Mouse (Mus musculus): ENCODE measurements around the gene Tbc1d9b.
"Not testable (repeated sequence)": the region's sequence is repeated elsewhere in the genome, so short reads cannot be mapped to it uniquely, and the experiment has no call there.

Tbc1d9b gene

DNA sequence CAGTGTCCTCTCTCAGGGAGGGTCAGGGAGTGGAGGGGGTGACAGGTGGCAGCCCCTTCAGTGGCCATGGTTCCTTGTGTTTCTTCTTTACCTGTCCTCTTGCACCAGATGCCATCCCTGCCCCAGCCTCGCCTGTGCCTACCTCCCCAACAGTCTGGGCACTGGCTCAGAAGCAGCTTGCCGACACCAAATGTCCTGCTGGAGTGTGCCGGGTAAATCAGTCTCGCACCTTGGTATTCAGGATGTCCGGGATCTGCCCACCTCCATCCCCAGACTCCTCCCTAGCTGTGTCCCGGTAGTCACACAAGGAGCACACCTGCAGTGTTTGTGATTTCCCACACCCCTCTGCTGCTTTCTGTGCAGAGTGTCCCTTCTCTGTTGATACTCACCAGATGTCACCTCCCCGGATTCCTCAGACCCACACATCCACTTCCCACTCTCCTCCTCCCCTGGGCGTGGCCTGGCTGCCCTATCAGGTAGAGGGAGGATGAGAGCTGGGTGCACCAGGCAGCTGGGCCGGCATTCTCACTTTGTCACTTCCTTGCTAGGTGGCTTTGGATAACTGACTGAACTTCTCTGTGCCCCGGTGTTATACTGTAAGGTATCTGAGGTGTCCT, 7.1 kb downstream of the Tbc1d9b start:
- DNase-seq (ENCODE audit: low read depth, low spot score), result no peak

DNA sequence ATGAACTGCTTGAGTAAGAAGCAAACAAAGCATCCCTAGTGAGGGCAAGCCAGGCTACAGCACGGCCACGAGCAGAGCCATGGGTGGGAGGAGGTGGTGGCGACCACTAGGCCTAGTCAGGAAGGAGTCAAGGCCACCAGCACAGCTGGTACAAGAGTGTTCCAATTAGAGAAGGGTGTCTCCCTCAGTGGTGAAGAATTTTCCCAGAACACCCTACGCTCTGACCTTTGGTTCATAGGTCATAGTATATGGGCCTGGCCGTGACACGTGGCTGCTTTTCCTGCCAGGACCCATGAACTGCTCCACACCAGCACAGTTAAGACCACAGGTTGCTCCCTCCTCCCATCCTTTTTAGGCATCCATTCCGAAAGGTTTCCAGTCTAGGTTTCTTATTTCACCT, 8.4 kb downstream of the Tbc1d9b start:
- no peak for DNase-seq (ENCODE audit: low read depth, low spot score)

DNA sequence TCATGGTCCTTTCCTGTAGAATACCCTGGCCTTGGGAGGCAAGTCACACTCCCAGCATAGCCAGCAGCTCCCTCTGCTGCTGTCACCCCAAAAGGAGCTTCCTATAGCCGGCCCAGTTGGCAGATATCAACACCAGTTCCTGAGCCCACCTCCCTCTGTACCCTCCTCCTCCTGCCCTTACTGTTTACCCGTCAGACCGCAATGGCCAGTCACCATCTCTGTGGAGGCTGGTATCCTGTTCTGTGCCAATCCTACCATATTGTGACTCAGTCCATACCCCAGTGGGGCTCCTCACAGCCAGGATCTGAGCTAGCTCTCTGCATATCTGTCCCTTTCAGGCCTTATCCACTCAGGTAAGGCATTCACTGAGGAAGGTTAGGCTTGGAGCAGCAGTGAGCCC, 14.3 kb downstream of the Tbc1d9b start:
- DNase-seq (ENCODE audit: low read depth, low spot score), result no peak

DNA sequence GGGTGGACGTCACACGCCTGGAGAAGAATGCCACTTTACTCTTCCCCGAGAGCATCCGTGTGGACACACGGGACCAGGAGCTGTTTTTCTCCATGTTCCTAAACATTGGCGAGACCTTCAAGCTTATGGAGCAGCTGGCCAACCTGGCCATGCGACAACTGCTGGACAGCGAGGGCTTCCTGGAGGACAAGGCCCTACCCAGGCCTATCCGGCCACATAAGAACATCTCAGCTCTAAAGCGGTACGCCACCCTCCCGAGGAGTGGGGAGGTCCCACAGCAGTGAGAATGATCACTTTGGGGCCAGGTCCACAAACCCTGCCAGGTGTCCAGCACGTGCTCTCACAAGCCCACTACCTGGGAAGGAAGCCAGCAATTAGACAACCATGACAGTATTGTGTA, 14.9 kb downstream of the Tbc1d9b start:
- no peak for DNase-seq (ENCODE audit: low read depth, low spot score)

DNA sequence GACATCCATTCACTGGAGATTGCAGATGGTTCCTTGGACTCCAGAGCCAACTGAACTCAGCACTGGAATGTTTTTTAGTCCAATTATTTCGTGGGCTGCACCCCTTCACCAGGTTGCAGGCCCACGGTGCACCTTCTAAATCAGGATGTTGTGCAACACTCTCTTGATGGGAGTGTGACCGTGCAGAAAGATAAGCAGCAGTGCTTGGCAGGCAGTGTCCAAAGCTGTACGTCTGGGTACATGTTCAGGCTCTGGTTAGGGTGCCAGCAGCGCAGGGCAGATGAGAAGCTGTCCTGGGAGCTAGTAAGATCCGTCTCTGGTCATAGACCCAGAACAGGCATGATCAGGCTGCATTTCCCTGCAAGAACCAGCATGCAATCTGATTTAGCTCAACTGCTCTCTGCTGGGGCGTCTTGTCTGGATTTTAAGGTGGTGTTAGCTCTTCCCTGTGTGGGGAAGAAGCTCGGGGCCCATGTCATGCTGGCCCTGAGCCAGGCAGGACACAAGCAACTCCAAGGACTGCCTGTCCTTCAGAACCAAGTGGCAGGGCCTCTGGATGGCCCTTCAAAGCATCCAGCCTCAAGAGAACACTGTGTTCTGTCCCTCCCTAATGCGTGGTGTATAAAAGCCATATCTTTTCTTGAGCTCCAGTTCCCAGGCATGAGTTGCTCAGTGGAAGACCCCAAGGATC, 16.2 kb downstream of the Tbc1d9b start:
- DNase-seq (ENCODE audit: low read depth, low spot score), result no peak

DNA sequence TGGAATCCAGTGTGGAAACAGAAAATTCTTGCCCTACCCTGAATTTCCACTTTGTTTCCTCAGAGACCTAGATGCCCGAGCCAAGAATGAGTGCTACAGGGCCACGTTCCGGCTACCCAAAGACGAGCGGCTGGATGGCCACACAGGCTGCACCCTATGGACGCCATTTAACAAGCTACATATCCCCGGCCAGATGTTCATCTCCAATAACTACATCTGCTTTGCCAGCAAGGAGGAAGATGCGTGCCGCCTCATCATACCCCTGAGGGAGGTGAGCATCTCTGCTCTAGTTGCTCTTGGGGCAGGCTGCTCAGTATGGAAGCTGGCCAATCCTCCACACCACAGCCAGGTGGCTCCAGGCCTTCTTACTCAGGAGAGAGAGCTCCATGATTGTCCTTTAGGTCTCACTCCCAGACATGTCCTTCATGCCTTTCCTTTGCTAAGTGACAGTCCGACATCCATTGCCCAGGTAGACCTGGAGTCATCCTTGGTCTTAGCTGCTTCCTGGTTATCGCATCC, 16.8 kb downstream of the Tbc1d9b start:
- DNase-seq (ENCODE audit: low read depth, low spot score), result no peak

DNA sequence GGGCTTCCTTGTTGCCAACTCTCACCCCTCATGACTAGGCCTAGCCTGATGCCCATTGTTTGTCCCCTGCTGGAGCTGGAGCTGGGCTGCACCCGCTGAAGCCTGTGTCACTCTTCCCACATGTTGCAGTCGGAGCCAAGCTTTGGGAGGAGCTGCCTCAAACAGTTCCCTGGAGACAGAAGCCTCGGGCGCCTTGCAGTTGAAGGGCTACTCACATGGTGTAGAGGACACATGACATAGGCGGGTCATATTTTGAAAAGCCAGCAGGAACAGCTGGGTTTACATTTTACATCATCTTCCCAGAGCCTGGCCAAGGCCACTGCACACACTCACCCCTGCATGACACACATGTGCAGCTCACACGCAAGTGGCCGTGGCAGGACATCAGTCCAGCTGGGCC, 18.0 kb downstream of the Tbc1d9b start:
- DNase-seq (ENCODE audit: low read depth, low spot score), result no peak

DNA sequence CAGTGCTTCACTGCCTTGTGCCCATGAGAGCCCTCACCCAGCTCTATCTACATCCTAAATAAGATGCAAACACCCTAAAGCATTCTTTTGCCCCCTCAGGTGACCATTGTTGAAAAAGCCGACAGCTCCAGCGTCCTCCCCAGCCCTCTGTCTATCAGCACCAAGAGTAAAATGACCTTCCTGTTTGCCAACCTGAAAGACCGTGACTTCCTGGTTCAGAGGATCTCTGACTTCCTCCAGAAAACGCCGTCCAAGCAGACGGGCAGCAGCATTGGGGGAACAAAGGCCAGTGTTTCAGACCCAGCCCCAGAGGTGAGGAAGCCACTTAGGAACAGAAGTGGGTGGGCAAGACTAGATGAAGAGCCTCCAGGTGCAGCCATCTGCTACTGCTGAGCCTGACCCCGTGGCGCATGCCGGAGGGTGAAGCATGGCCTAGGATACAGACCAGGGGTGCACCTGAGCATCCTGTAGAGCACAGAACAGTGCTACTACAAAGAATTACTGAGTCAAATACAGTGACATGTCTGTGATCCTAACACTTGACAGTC, 18.5 kb downstream of the Tbc1d9b start:
- no peak for DNase-seq (ENCODE audit: low read depth, low spot score)

DNA sequence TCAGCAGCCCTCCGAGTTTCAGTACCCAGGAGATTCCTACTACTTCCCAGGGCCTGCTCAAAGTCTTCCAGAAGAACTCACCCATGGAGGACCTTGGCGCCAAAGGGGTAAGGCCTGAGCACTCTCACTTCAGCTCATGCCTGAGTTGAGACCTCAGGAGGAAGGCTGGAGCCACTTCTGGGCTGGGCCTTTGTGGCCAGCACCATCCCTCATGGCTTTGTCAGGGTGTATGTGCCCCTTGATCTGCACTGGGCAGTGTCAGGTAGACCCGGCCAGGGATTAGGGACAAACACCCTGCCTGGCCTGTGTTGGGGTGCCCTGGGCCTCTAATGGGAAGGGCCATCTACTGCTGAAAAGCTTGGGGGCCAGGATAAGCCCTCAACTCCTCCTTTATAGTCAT, 20.2 kb downstream of the Tbc1d9b start:
- no peak for DNase-seq (ENCODE audit: low read depth, low spot score)

DNA sequence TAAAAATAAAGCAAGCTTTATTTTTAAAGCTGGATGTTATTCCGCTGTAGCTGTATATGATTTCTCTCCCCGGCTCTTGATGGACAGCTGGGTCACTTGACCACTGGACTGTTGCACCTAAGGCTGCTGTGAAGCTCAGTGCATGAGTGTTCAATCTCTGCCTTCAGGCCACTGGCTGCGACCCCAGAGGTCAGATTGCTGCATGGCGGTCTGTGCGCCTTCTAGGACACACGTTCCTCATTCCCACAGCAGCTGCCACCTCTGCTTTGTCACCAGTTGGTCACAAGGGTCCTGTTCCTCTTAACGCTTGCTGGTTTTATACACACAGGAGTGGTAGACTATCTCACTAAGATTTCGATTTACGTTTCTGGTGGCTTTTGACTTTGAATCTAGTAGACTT, 23.0 kb downstream of the Tbc1d9b start:
- DNase-seq (ENCODE audit: low read depth, low spot score), result peak; percentile 35

DNA sequence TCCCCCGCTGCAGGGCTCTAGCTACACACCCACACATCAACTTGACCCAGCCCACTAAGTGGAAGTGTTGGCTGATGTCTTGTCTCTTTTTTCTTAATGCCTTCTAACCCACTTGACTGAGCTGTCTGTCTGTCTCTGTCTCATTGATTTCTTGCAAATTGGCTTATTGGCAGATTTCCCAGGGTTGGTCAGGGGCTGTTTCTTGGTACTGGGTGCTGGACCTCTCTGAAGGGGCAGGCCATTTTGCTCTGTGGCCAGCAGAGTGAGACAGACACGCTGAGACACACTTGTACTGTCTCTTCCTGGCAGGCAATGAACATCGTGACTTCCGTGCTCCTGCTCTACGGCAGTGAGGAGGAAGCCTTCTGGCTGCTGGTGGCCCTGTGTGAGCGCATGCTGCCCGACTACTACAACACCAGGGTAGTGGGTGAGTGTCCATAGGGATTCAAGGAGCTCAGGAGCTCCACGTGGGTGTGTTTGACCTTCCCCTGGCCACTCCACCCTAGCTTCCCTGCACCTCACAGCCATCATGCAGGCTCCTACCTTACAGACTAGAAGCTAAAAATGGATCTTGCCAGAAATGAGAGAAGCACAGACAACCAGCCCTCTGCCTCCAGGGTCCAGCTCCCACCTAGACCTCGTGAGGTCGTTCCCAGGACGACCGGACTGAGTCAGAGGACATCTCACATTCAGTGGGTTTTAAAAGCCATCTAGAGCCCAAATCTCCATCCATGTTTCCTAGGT, 23.8 kb downstream of the Tbc1d9b start:
- no peak for DNase-seq (ENCODE audit: low read depth, low spot score)

DNA sequence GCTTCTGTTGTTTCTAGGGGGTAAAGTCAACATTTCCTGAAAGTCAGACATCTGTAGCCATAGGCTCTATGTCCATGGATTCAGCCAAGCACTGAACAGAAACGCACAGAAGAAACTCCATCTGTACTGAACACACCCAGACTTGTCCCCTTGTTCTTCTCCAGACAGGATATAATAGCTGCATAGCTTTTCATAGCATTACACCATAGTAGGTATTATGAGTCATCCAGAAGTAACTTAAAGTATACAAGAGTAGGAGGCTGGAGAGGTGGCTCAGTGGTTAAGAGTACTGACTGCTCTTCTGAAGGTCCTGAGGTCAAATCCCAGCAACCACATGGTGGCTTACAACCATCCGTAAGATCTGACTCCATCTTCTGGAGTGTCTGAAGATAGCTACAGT, 24.6 kb downstream of the Tbc1d9b start:
- no peak for DNase-seq (ENCODE audit: low read depth, low spot score)

DNA sequence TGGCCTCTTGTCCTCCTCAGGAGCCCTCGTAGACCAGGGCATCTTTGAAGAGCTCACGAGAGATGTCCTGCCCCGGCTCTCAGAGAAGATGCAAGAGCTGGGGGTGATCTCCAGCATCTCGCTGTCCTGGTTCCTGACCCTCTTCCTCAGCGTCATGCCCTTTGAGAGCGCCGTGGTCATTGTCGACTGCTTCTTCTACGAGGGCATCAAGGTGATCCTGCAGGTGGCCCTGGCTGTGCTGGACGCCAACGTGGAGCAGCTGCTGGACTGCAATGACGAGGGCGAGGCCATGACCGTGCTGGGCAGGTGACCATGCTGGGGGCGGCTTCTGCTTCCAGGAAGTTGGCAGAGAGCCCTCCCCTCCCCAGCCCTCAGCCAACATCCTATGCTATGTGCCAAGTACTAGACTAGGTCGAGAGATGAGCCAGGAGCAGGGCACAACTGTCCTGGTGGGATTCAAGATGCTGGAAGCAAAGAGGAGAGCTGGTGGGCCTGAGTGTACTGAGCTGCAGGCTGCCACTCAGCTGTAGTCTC, 25.6 kb downstream of the Tbc1d9b start:
- no peak for DNase-seq (ENCODE audit: low read depth, low spot score)

DNA sequence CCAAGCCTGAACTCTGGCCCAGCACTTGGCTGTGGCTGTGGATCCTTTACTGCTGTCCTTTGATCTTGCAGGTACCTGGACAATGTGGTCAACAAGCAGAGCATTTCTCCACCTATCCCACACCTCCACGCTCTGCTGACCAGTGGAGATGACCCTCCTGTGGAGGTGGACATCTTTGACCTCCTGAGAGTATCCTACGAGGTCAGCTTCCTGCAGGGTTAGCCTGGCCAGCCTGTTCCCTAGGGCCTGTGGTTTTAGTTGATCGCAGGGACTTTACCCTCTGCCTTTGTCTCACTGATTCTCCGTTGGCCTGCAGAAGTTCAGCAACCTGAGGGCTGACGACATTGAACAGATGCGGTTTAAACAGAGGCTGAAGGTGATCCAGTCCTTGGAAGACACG, 27.1 kb downstream of the Tbc1d9b start:
- no peak for DNase-seq (ENCODE audit: low read depth, low spot score)

DNA sequence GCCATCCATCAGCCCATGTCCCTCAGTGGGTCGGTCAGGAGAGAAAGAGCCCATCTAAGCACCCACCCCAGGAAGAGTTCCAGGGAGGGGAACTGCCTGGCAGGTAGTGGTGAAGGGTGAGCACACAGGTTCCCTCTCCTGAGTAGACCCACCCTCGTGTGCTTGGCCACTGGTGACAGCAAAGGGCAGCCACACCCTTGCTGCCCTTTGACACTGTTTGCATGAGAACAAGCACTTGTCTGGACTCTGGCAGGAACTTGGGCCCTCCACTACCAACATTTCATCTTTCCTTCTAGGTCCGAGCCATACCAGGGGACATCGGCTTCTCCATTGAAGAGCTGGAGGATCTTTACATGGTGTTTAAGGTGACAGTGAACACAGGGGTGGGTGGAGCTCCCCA, 28.2 kb downstream of the Tbc1d9b start:
- no peak for DNase-seq (ENCODE audit: low read depth, low spot score)

DNA sequence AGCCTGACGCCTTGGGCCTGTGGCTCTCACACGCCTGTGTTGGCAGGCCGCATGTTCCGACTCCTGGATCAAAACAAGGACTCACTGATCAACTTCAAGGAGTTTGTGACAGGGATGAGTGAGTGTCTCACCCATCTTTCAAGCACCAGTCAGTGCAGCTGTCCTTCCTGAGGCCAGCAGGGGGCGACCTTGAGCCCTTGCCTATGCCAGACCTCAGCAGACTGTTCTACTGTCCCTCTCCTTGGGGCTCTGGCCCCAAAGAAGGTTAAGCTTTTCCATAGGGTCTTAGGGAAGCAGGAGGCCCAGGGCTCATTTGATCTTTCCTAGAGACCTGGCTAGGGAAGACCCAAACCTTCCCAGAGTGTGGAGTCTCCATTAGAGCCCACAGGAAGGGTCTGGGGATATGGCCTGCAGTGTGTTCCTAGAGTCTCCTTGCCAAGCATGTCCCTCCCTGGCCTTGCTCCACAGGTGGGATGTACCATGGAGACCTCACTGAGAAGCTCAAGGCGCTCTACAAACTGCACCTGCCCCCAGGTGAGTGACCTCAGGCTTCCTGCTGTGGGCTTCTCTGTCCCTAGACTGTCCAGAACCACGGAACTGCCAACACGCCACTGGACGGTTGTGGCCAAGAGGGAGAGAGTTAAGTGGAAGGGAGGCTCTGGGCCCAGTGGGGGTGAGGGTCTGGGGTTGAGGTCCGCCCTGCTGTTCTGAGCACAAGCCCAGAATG, 30.5 kb downstream of the Tbc1d9b start:
- DNase-seq (ENCODE audit: low read depth, low spot score), result peak; percentile 78

DNA sequence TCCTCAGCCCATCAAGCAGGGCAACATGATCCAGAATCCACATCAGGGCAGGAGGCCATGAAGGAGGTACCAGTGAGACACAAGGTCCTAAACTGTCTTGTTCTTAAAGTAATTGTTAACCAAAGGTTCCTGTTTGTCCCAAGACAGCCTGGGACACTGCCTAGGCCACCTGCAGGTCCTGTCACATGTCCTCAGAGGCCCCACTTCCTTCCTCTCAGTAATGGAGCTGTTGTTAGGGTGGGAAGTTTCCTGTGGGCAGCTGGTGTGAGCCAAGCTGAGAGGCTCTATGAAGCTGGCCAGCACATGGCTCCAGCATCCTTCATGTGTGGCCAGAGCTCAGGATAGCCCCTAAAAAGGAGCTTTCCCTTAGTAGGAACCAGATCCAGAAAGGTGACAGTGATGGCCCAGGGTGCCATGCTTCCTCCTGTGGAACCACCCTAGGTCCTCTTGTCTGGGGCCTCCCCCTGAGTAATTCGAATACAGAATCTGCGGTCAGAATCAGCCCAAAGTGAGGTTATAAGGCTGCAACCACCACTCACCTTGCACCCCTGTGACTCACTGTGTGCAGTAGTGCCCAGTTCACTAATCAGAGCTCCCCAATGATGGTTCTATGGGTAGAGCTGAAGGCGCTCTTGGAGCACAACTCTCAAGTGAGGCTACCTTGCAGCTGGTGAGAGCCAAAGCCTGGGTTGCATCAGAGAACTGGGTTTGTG, 31.3 kb downstream of the Tbc1d9b start:
- DNase-seq (ENCODE audit: low read depth, low spot score), result no peak

DNA sequence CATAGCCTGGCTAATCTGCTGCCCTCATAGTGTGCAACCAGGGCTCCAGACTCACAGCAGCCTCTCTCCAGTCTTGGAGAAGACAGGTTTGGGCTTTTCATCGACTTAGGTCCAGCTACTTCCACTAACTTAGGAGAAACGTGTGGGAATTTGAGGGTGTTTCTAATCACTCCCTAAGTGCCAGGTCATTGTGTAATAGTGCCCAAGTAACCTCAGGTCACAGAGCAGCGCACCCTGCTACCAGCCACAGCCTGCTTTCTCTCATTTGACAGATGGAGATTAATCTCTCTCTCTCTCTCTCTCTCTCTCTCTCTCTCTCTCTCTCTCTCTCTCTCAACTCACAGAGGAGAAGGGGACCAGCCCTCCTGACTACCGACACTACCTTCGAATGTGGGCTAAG, 37.2 kb downstream of the Tbc1d9b start:
- no peak for DNase-seq (ENCODE audit: low read depth, low spot score)

DNA sequence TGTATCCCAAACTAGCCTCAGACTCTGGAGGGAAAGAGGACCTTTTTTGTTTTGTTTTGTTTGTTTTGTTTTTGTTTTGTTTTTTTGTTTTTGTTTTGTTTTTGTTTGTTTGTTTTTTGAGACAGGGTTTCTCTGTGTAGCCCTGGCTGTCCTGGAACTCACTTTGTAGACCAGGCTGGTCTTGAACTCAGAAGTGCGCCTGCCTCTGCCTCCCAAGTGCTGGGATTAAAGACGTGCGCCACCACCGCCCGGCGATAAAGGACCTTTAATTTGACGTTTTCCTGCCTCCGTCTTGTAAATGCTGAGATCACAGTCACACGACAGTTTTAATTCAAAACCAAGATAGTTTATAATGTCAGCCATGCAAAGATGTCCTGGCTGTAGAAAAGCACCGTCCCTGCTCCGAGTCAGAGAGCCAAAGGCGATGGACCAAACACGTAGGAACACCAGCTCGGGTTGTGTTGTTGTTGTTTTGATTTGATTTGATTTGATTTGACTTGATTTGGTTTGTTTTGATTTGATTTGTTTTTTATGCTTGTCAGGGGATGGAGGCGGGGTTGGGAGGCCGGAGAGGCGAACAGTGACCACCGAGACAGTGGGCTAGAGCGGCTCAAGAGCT, 43.0 kb downstream of the Tbc1d9b start, which contains the start of gene Mrnip:
TSS of gene Mrnip (plus strand) at position 334 of the 619 bp plus-strand sequence.
- DNase-seq (ENCODE audit: low read depth, low spot score), result not testable (repeated sequence)

DNA sequence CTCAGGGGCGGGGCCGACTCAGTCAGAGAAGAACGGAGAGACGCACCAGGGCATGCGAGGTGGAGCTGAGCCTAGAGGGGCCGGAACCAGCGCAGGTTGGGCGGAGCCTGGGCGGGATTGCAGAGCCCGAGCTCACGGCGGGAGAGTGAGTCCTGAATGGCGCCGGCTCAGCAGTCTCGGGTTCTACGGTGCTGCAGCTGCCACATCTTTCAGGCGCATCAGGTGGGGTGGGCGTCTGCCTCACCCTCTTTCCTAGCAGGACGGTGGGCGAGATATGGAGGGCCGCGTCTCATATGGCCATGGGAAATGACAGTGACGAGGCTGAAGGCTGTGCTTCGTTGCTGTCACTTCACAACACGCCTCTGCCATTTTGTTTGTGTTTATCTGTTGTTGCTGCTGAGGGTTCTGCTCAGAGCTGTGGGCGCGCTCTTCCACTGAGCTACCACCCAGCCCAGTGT, 43.6 kb downstream of the Tbc1d9b start:
- DNase-seq (ENCODE audit: low read depth, low spot score), result peak; percentile 96
